Mouse (Mus musculus): ENCODE measurements around the gene Gm17349.

- no peak for TF ChIP-seq CTCF (IDR thresholded peaks at IDR 0.05; ENCODE audit: insufficient read depth, low read depth, low read length)
- TF ChIP-seq POLR2A (IDR thresholded peaks at IDR 0.05; ENCODE audit: insufficient read depth, low read depth, low read length) = no peak
Observed at GRCm38 (mm10) chr15:99715982-99716746, 10.9 kb upstream of the Gm17349 start.
